17 mouse cellular contexts compared by ENCODE assay signal in genomic region chr6:52238976-52239375, GRCm38 (mm10). TPM values are rescaled to one million over a fixed set of nuclear protein-coding genes. Genes with fewer than 3 reads are reported as not detected.
DNase-seq lines count a peak whose midpoint lies in the region; ATAC-seq lines count a peak whose summit lies in the region.
"Had no signal": no experiment of that assay in that cellular context is flagged by ENCODE, and none has a peak within 500 bp of the region (broad histone marks: within the 10 kb centered on the region; RNA-seq: fewer than 3 reads in every experiment).

No protein-coding gene starts in this region.

- H3K4me1 ChIP-seq in limb, embryonic 11.5 days (ENCODE audit: control insufficient read depth, insufficient read depth, low read length): peaks cover 15% of the 10 kb centered on the region

- H3K9me3 ChIP-seq in limb, embryonic 11.5 days (ENCODE audit: control insufficient read depth, low read length): no peaks in the 10 kb centered on the region
- H3K9me3 ChIP-seq: heart, embryonic 15.5 days; lung, embryonic 15.5 days had no signal

- H3K27ac ChIP-seq in limb, embryonic 11.5 days (replicated peaks; ENCODE audit: low read depth, low read length): peak overlapping the region; percentile 99
- H3K27ac ChIP-seq: heart, embryonic 15.5 days; lung, embryonic 15.5 days had no signal

- no peak for ATAC-seq in limb, embryonic 11.5 days (ENCODE audit: insufficient number of reproducible peaks, low FRiP score, low TSS enrichment, low read depth)

- intact Hi-C loops in heart, postnatal 10 days (cut with DNase I): no loop called here
- intact Hi-C loops in heart, postnatal 25 days (cut with DNase I): no loop called here

- WGBS in limb, embryonic 11.5 days: 0% methylated on average over 7 of the region's 7 CpGs

- H3K36me3 ChIP-seq in limb, embryonic 11.5 days (ENCODE audit: control insufficient read depth, insufficient read depth, low read length): peaks cover 1% of the 10 kb centered on the region; the same call in 1 of the 2 replicates
- H3K36me3 ChIP-seq: heart, embryonic 15.5 days; lung, embryonic 15.5 days had no signal

- DNase-seq in heart, postnatal 10 days: peak; percentile 29 to 32
- DNase-seq in heart, postnatal 25 days (ENCODE audit: low spot score): no peak
- DNase-seq in urinary bladder, adult 2 months (ENCODE audit: low spot score): peak; percentile 28
- no peak for DNase-seq in urinary bladder, postnatal 25 days (ENCODE audit: low spot score)
- peak; percentile 75 for DNase-seq in limb, embryonic 11.5 days (ENCODE audit: low spot score)
- DNase-seq in urinary bladder, postnatal 14 days (ENCODE audit: low spot score): peak; percentile 12
- no peak for DNase-seq in cerebellum, postnatal 14 days
- no peak for DNase-seq in spleen, adult 18-20 months
- DNase-seq: cerebellum, adult 18-20 months; embryo, embryonic 11 days; right cerebral cortex, postnatal 14 days; thymus, postnatal 14 days had no signal

- H3K4me2 ChIP-seq in limb, embryonic 11.5 days (ENCODE audit: low read depth, severe bottlenecking): peak overlapping the region; percentile 75
- H3K4me2 ChIP-seq: heart, embryonic 15.5 days; lung, embryonic 15.5 days had no signal

- peak overlapping the region; percentile 99 for H3K4me3 ChIP-seq in limb, embryonic 11.5 days (ENCODE audit: low read depth, low read length)
- H3K4me3 ChIP-seq: heart, embryonic 15.5 days; lung, embryonic 15.5 days had no signal

- no peaks in the 10 kb centered on the region for H3K27me3 ChIP-seq in limb, embryonic 11.5 days (ENCODE audit: control insufficient read depth, insufficient read depth, low read length)

- H3K9ac ChIP-seq in limb, embryonic 11.5 days (ENCODE audit: low read length): peak overlapping the region; percentile 100
- H3K9ac ChIP-seq: heart, embryonic 15.5 days; lung, embryonic 15.5 days had no signal

RNA-seq across cellular contexts. Expression of gene Hoxa10, which starts 1.7 kb away (rescaled TPM):
- not detected for total RNA-seq in heart, postnatal 10 days (2021)
- total RNA-seq in heart, postnatal 25 days (2021): not detected
- 79.4 and 93.6 TPM in 2 replicates for polyA plus RNA-seq in urinary bladder, adult 2 months (2012; rRNA removed)
- polyA plus RNA-seq in limb, embryonic 11.5 days (2014; fragmentation: Nextera tagmentation; extraction: Ambion mirVana): 274 and 278 TPM in 2 replicates
- total RNA-seq: layer of hippocampus, postnatal 10 days; liver, adult 2 months; neutrophil, adult 5-6 weeks had no signal
- polyA plus RNA-seq: liver, adult 2 months had no signal

RNA-seq across cellular contexts. Expression of gene Hoxa11, which starts 6.6 kb away (rescaled TPM):
- not detected for total RNA-seq in heart, postnatal 10 days (2021)
- total RNA-seq in heart, postnatal 25 days (2021): not detected
- 25.4 and 29.2 TPM in 2 replicates for polyA plus RNA-seq in urinary bladder, adult 2 months (2012; rRNA removed)
- 66.3 and 78.0 TPM in 2 replicates for polyA plus RNA-seq in limb, embryonic 11.5 days (2014; fragmentation: Nextera tagmentation; extraction: Ambion mirVana)
- total RNA-seq: layer of hippocampus, postnatal 10 days; liver, adult 2 months; neutrophil, adult 5-6 weeks had no signal
- polyA plus RNA-seq: heart, embryonic 15.5 days; liver, adult 2 months; lung, embryonic 15.5 days had no signal

RNA-seq across cellular contexts. Expression of gene Hoxa9, which starts 8.1 kb away (rescaled TPM):
- not detected for total RNA-seq in heart, postnatal 10 days (2021)
- not detected for total RNA-seq in heart, postnatal 25 days (2021)
- 48.1 and 60.0 TPM in 2 replicates for polyA plus RNA-seq in urinary bladder, adult 2 months (2012; rRNA removed)
- 86.7 and 90.5 TPM in 2 replicates for polyA plus RNA-seq in limb, embryonic 11.5 days (2014; fragmentation: Nextera tagmentation; extraction: Ambion mirVana)
- total RNA-seq: layer of hippocampus, postnatal 10 days; liver, adult 2 months; neutrophil, adult 5-6 weeks had no signal

RNA-seq across cellular contexts. Expression of gene Hoxa7, which starts 17.3 kb away (rescaled TPM):
- total RNA-seq in heart, postnatal 10 days (2021): under 1 TPM; 0.40 to 0.41 TPM
- total RNA-seq in heart, postnatal 25 days (2021): under 1 TPM; 0.31 to 0.44 TPM
- 27.6 and 28.6 TPM in 2 replicates for polyA plus RNA-seq in urinary bladder, adult 2 months (2012; rRNA removed)
- 14.7 and 16.2 TPM in 2 replicates for polyA plus RNA-seq in limb, embryonic 11.5 days (2014; fragmentation: Nextera tagmentation; extraction: Ambion mirVana)
- total RNA-seq: layer of hippocampus, postnatal 10 days; liver, adult 2 months; neutrophil, adult 5-6 weeks had no signal

RNA-seq across cellular contexts. Expression of gene Hoxa13, which starts 21.7 kb away (rescaled TPM):
- not detected for total RNA-seq in heart, postnatal 10 days (2021)
- not detected for total RNA-seq in heart, postnatal 25 days (2021)
- 32.5 and 40.7 TPM in 2 replicates for polyA plus RNA-seq in urinary bladder, adult 2 months (2012; rRNA removed)
- 25.1 and 29.7 TPM in 2 replicates for polyA plus RNA-seq in limb, embryonic 11.5 days (2014; fragmentation: Nextera tagmentation; extraction: Ambion mirVana)
- total RNA-seq: layer of hippocampus, postnatal 10 days; liver, adult 2 months; neutrophil, adult 5-6 weeks had no signal
- polyA plus RNA-seq: heart, embryonic 15.5 days; liver, adult 2 months; lung, embryonic 15.5 days had no signal

Comparison
In these comparisons a context has a peak if more than half of its experiments do, and no peak if none do; other contexts are left out.
1. DNase-seq: peak in heart, postnatal 10 days (2 of 2), urinary bladder, adult 2 months (single experiment), limb, embryonic 11.5 days (single experiment) and urinary bladder, postnatal 14 days (single experiment); none in heart, postnatal 25 days (single experiment), urinary bladder, postnatal 25 days (single experiment), cerebellum, postnatal 14 days (0 of 2) and spleen, adult 18-20 months (0 of 2).